Mouse (Mus musculus) ES-Bruce4 (cell line): ENCODE results near the gene Runx2.

Experiments used
- CTCF ChIP-seq: IDR thresholded peaks from one replicate; pipeline ENCODE4 v1.8.1; 2011; ENCODE audit warnings: low read depth, low read length
- EP300 ChIP-seq: IDR thresholded peaks from 2 replicates; pipeline ENCODE4 v1.6.1; 2011; ENCODE audit warnings: low read depth, low read length; ENCODE audit not compliant: insufficient read depth
- POLR2A ChIP-seq: IDR thresholded peaks from one replicate; pipeline ENCODE4 v1.8.1; 2011; ENCODE audit warnings: low read length; ENCODE audit not compliant: insufficient read depth

DNA sequence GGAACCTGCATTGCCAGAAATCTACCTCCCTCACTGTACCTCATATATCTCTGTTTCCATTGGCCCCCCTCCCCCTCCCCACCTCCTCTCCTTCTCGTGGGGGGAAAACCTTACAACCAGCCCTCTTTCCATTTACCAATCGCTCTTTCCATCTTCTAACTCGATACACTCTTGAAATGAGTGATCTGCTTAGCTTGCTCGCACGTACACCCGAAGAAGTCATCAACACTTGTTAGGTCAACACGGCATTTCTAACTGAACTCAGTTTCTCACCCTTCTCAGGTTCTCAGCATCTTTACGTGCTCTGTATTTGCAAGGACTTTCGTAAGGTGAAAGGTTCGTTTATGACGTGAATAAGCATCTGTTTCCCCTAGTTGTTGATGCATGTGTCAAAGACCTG lies 48.3 kb downstream of the Runx2 start:
- TF ChIP-seq POLR2A: no peak
- TF ChIP-seq CTCF: no peak
- TF ChIP-seq EP300: no peak
